Comparison of ENCODE assay signal across 11 mouse cellular contexts in the genomic region with DNA sequence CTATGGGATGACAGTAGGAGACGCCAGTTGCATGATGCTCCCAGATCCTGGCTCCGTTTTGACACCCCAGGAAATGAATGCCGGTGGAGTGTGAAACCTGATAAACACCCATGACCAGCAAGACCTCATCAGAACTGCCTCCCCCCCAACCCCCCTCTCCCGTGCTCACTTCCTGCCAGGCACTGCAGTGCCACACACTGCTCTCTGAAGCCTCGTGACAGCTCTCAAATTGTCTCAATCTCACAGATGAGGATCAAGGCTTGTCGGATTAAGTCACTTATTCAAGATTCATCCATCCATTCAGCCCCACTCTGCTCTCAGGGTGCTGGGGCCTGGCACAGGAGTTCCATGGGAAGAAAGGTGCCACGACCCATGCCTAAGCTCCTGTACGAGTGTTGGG. TPM values are rescaled to one million over a fixed set of nuclear protein-coding genes. Genes with fewer than 3 reads are reported as not detected.
A peak's percentile ranks its signal among the peaks of the same experiment; 100 is the strongest.
DNase-seq lines count a peak whose midpoint lies in the region; ATAC-seq and TF ChIP-seq lines count a peak whose summit lies in the region.
"Had no signal": no experiment of that assay in that cellular context is flagged by ENCODE, and none has a peak within 500 bp of the region (broad histone marks: within the 10 kb centered on the region; RNA-seq: fewer than 3 reads in every experiment).

No protein-coding gene starts in this region.

- no peak for ATAC-seq in heart, embryonic 12.5 days (ENCODE audit: insufficient number of reproducible peaks, low FRiP score)
- peak; percentile 46; the same call in 1 of the 2 replicates for ATAC-seq in lung, postnatal 0 days
- ATAC-seq in megakaryocyte-erythroid progenitor cell, adult 5-6 weeks (replicated peaks; ENCODE audit: low FRiP score, low TSS enrichment, poor library complexity, severe bottlenecking): 0 out of 2 replicates have a peak, but pooled peaks have one; percentile 7
- no peak for ATAC-seq in cerebellum, adult (ENCODE audit: insufficient number of reproducible peaks, low FRiP score, low TSS enrichment)

- no peaks in the 10 kb centered on the region for H3K27me3 ChIP-seq in heart, embryonic 12.5 days (replicated peaks)
- H3K27me3 ChIP-seq in heart, adult 2 months (ENCODE audit: control insufficient read depth, insufficient read depth, low read length): no peaks in the 10 kb centered on the region
- H3K27me3 ChIP-seq in lung, postnatal 0 days (replicated peaks; ENCODE audit: insufficient read depth, low read length): no peaks in the 10 kb centered on the region
- H3K27me3 ChIP-seq: lung, embryonic 15.5 days; neural tube, embryonic 15.5 days had no signal

- intact Hi-C loops in heart, adult 2 months (cut with DNase I): no loop called here

- H3K4me1 ChIP-seq in heart, embryonic 12.5 days (replicated peaks): peaks cover 66% of the 10 kb centered on the region
- H3K4me1 ChIP-seq in heart, adult 2 months (ENCODE audit: control insufficient read depth, insufficient read depth, low read length): peaks cover 30% of the 10 kb centered on the region
- H3K4me1 ChIP-seq in lung, postnatal 0 days (ENCODE audit: insufficient read depth, low read depth, low read length): peaks cover 7% of the 10 kb centered on the region; the same call in 1 of the 2 replicates
- H3K4me1 ChIP-seq in cortical plate, adult 2 months (ENCODE audit: control insufficient read depth, insufficient read depth, low read length): peaks cover 7% of the 10 kb centered on the region

- TF ChIP-seq CTCF in heart, adult 2 months (IDR thresholded peaks at IDR 0.05): no peak
- TF ChIP-seq CTCF in lung, postnatal 0 days (IDR thresholded peaks at IDR 0.05): no peak
- TF ChIP-seq CTCF in cortical plate, adult 2 months (IDR thresholded peaks at IDR 0.05; ENCODE audit: extremely low read depth, insufficient read depth, low read length): no peak

- no peak for TF ChIP-seq EP300 in heart, adult 2 months (IDR thresholded peaks at IDR 0.05; ENCODE audit: insufficient read depth, low read depth, low read length)
- peak; percentile 49; the same call in 1 of the 2 replicates for TF ChIP-seq EP300 in lung, postnatal 0 days (IDR thresholded peaks at IDR 0.05)

- WGBS in heart, embryonic 12.5 days: 27% methylated on average over 8 of the region's 8 CpGs
- 40% methylated on average over 8 of the region's 8 CpGs for WGBS in heart, adult 2 months
- WGBS in lung, postnatal 0 days: 40% methylated on average over 8 of the region's 8 CpGs

- H3K36me3 ChIP-seq in heart, embryonic 12.5 days: no peaks in the 10 kb centered on the region
- no peaks in the 10 kb centered on the region for H3K36me3 ChIP-seq in heart, adult 2 months (ENCODE audit: control insufficient read depth, insufficient read depth, low read length)
- no peaks in the 10 kb centered on the region for H3K36me3 ChIP-seq in lung, postnatal 0 days (ENCODE audit: insufficient read depth, low read length)
- H3K36me3 ChIP-seq: lung, embryonic 15.5 days; neural tube, embryonic 15.5 days had no signal

- no peak for DNase-seq in heart, adult 2 months
- DNase-seq in lung, postnatal 0 days (ENCODE audit: low spot score): peak; percentile 36
- no peak for DNase-seq in lung, postnatal 14 days
- no peak for DNase-seq in urinary bladder, adult 18-20 months (ENCODE audit: low spot score in 2 of 2)

- no peak overlapping the region for H3K4me2 ChIP-seq in heart, embryonic 12.5 days
- H3K4me2 ChIP-seq in lung, postnatal 0 days (replicated peaks; ENCODE audit: low read depth, low read length): no peak overlapping the region
- H3K4me2 ChIP-seq: lung, embryonic 15.5 days; neural tube, embryonic 15.5 days had no signal

- H3K9ac ChIP-seq in heart, embryonic 12.5 days: 0 out of 2 replicates have a peak overlapping the region, but pooled peaks have one; percentile 36
- no peak overlapping the region for H3K9ac ChIP-seq in heart, adult 2 months (ENCODE audit: low read depth, low read length)
- H3K9ac ChIP-seq in lung, postnatal 0 days (replicated peaks; ENCODE audit: low read depth): no peak overlapping the region
- H3K9ac ChIP-seq: lung, embryonic 15.5 days; neural tube, embryonic 15.5 days had no signal

- no peak overlapping the region for H3K4me3 ChIP-seq in heart, embryonic 12.5 days
- H3K4me3 ChIP-seq in heart, adult 2 months: no peak overlapping the region
- no peak overlapping the region for H3K4me3 ChIP-seq in lung, postnatal 0 days (ENCODE audit: low read depth, low read length)
- no peak overlapping the region for H3K4me3 ChIP-seq in cortical plate, adult 2 months (ENCODE audit: insufficient read depth, low read length)
- H3K4me3 ChIP-seq: lung, embryonic 15.5 days; neural tube, embryonic 15.5 days had no signal

- 0 out of 2 replicates have a peak overlapping the region, but pooled peaks have one; percentile 10 for H3K27ac ChIP-seq in heart, embryonic 12.5 days (ENCODE audit: poor library complexity, severe bottlenecking)
- no peak overlapping the region; the same call in none of the 2 replicates for H3K27ac ChIP-seq in heart, adult 2 months
- H3K27ac ChIP-seq in lung, postnatal 0 days (ENCODE audit: low read length): no peak overlapping the region
- H3K27ac ChIP-seq in cortical plate, adult 2 months (ENCODE audit: insufficient read depth, low read length): peak overlapping the region; percentile 18; the same call in 1 of the 2 replicates
- H3K27ac ChIP-seq: lung, embryonic 15.5 days; stomach, postnatal 0 days had no signal

- H3K79me2 ChIP-seq in heart, adult 2 months (replicated peaks; ENCODE audit: control insufficient read depth, insufficient read depth, low read length): 0 out of 2 replicates have a peak, but pooled peaks cover 2% of the 10 kb centered on the region

- H3K9me3 ChIP-seq in heart, embryonic 12.5 days (replicated peaks): no peaks in the 10 kb centered on the region
- H3K9me3 ChIP-seq in lung, postnatal 0 days (ENCODE audit: low read length): no peaks in the 10 kb centered on the region
- H3K9me3 ChIP-seq: lung, embryonic 15.5 days; neural tube, embryonic 15.5 days had no signal

- TF ChIP-seq POLR2A in heart, adult 2 months (IDR thresholded peaks at IDR 0.05; ENCODE audit: insufficient read depth, low read depth, low read length): no peak
- no peak for TF ChIP-seq POLR2A in cortical plate, adult 2 months (IDR thresholded peaks at IDR 0.05; ENCODE audit: extremely low read depth, insufficient read depth, low read length)

RNA-seq across cellular contexts. Expression of a gene that starts 49.4 kb away (rescaled TPM):
- polyA plus RNA-seq in heart, embryonic 12.5 days (2016; fragmentation: Nextera tagmentation; extraction: Ambion mirVana): 31.7 and 31.9 TPM in 2 replicates
- total RNA-seq in heart, adult 2 months (2021): 10 to 100 TPM; 18.6 to 19.9 TPM
- 22.5 and 23.6 TPM in 2 replicates for polyA plus RNA-seq in heart, adult 2 months (2012; rRNA removed)
- polyA plus RNA-seq in lung, postnatal 0 days (2015; fragmentation: Nextera tagmentation; extraction: Ambion mirVana): 13.6 and 17.7 TPM in 2 replicates
- polyA plus RNA-seq in cortical plate, adult 2 months (2012; rRNA removed): 19.0 and 20.4 TPM in 2 replicates
- total RNA-seq in megakaryocyte-erythroid progenitor cell, adult 5-6 weeks (2014; fragmentation: Nextera tagmentation): 17.7 and 18.4 TPM in 2 replicates
- total RNA-seq in megakaryocyte-erythroid progenitor cell, adult 5-6 weeks (2017): 1.6 and 3.6 TPM in 2 replicates

Comparison
In these comparisons a context has a peak if more than half of its experiments do, and no peak if none do; other contexts are left out.
1. H3K27ac ChIP-seq: peak in heart, embryonic 12.5 days (single experiment) and cortical plate, adult 2 months (single experiment); none in heart, adult 2 months (single experiment) and lung, postnatal 0 days (single experiment).
2. ATAC-seq: peak in lung, postnatal 0 days (single experiment) and megakaryocyte-erythroid progenitor cell, adult 5-6 weeks (single experiment); none in heart, embryonic 12.5 days (single experiment) and cerebellum, adult (single experiment).